Mouse (Mus musculus): Measurements from ENCODE around the gene Hsh2d.

The Hsh2d gene

DNA sequence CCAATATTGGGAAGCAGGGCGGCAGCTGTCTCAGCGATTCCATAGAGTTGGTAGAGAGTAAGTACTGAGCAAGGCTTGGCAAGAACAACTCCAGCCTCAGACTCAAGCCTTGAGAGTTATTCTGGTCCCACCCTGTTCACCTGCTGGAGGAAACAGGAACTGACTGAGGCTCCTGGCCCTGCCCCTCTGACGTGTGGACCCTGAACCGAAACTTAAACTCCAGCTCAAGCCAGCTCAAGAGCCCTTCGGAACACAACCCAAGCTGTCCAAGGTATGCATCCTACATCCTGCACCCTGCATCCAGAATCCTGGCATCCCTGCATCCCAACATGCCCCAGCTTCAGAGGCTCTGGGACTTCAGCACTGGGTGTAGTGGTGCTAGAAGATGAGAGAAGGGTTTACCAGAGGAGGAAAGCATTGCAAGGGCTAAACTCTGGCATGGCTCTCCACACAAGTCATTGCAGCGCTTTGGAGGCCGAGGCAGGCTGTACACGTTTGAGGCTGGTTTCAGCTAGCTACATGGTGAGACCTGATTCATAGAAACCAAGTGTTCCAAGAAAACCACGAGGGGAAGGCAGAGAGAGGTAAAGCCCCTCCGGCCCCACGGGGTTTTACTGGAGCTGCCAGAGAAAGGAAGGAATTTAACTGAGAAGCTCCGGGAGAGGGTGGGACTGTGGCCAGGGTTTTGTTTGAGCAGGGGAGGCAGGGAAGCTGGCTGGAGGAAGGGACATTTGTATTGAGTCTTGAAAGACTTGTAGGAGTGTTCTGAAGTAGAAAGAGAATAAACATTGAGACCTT, at the start of gene Hsh2d:
Hsh2d (plus strand) TSS at position 222 of the 798 bp plus-strand sequence.
- DNase-seq (ENCODE audit: low spot score in 2 of 2): no peak

GRCm38 (mm10) chr8:72143256-72143824, 46.1 kb upstream of the Hsh2d start:
- no peak for DNase-seq (ENCODE audit: low spot score in 2 of 2)

GRCm38 (mm10) chr8:72144345-72144975, 45.0 kb upstream of the Hsh2d start:
- no peak for DNase-seq (ENCODE audit: low spot score in 2 of 2)

GRCm38 (mm10) chr8:72145511-72145910, 43.9 kb upstream of the Hsh2d start:
- DNase-seq (ENCODE audit: low spot score in 2 of 2): no peak

GRCm38 (mm10) chr8:72146056-72146455, 43.4 kb upstream of the Hsh2d start:
- DNase-seq (ENCODE audit: low spot score in 2 of 2): no peak

DNA sequence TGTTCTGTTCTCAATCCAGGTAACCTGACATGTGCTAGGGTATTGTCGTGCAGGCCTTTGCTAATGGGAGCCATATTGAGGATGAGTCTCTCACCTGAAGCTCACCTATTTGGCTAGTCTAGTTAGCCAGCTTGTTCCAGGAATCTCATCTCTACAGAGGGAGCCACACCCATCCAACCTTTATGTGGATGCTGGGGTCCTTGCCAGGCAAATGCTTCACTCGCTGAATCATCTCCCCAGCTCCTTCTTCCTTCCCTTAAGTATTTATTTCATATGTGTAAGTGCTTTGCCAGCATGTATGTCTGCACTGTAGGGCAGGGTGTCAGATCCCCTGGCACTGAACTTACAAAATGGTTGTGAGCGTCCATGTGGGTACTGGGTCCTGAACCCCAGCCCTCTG, 42.9 kb upstream of the Hsh2d start:
- no peak for DNase-seq (ENCODE audit: low spot score in 2 of 2)

GRCm38 (mm10) chr8:72147266-72147665, 42.2 kb upstream of the Hsh2d start:
- no peak for DNase-seq (ENCODE audit: low spot score in 2 of 2)

GRCm38 (mm10) chr8:72149056-72149455, 40.4 kb upstream of the Hsh2d start:
- DNase-seq (ENCODE audit: low spot score in 2 of 2): no peak

GRCm38 (mm10) chr8:72151418-72152078, 37.9 kb upstream of the Hsh2d start:
- no peak for DNase-seq (ENCODE audit: low spot score in 2 of 2)

- DNase-seq (ENCODE audit: low spot score in 2 of 2): no peak
These were observed 36.1 kb upstream of the Hsh2d start for GRCm38 (mm10) chr8:72153382-72153781.

DNA sequence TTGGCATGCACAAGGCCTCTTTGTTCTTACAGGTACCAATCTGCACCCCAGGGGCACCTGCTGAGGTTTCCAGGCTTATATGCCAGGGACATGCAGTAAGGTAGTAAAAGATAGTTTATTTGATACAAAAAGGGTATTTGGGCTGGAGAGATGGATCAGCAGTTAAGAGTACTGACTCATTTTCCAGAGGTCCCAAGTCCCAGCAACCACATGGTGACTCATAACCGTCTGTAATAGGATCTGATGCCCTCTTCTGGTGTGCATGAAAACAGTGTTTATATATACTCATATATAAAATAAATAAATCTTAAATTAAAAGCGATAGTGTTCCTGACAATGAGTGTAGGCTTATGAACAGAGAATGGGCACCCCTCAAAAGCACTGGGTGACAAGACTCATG, 31.3 kb upstream of the Hsh2d start:
- DNase-seq (ENCODE audit: low spot score in 2 of 2): no peak

DNA sequence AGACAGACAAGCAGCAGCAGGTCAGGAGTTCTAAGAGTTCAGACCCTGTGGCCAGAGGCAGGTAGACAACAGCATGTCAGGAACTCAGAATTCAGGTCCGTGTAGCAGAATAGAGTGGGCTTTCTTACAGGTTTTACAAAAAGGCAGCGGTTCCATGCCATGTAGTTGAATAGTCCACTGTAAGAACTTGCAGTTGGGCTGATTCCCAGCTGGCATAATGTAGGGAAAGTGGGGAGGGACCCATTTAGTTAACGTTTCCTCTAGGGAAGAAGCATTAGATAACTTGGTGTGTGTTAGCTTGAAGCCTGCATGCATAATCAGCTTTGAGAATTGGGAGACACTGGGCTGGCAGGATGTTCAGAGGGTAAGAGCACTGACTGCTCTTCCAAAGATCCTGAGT, 30.7 kb upstream of the Hsh2d start:
- DNase-seq (ENCODE audit: low spot score in 2 of 2): no peak

DNA sequence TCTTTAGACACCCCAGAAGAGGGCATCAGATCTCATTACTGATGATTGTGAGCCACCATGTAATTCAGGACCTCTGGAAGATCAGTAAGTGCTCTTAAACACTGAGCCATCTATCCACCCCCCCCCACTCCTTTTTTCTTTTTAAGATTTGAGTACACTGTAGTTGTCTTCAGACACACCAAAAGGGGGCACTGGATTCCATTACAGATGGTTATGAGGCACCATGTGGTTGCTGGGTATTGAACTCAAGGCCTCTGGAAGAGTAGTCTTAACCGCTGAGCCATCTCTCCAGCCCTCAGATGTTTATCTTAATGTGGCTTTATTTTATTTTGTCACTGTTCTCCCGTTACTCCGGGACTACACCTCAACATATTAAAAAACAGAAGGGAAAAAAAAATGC, 29.4 kb upstream of the Hsh2d start:
- no peak for DNase-seq (ENCODE audit: low spot score in 2 of 2)

DNA sequence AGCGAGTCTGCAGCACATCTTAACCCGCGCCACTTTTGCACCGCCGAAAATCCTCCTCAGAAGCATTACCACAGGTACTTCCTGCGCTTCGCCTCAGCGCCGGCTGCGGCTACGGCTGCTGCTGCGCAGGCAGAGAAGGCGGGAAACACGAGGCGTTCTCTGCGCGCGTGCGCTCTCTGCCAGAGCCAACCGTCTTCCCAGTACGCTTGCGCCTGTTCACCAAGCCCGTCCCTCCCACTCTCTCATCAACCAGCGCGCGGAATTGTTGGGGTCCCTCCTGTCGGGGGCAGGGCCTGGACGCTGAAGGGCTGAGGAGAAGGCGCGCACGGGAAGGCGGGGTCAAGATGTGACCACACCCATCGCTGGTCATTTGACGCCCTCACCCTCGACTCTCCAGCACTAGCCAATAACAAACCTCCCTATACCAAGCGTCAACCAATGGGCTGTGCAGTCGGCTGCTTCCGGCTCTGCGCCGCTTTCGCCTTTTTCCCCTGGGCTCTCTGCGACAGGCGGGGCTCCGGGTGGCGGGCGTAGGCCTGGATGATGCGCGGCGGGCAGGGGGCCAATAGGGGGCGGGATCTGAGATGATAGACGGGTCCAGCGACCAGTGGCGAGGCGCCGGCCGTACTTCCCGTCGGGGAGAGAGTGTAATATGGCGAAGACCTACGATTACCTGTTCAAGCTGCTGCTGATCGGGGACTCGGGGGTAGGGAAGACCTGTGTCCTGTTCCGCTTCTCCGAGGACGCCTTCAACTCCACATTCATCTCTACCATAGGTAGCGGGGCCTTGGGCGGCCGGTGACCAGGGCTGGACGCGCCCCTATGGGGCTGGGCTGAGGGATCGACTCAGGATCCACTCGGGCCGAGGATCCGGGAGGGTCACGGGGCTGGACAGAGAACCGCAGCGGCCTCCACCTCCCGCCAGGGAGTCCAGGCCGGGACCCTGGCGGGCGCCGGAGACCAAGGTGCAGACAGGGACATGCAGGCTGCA, 28.4 kb upstream of the Hsh2d start, which contains the start of gene Rab8a:
Rab8a (plus strand) TSS at position 494 of the 991 bp plus-strand sequence.
- peak; percentile 99 to 100 for DNase-seq (ENCODE audit: low spot score in 2 of 2)

GRCm38 (mm10) chr8:72162821-72163220, 26.6 kb upstream of the Hsh2d start:
- no peak for DNase-seq (ENCODE audit: low spot score in 2 of 2)

- no peak for DNase-seq (ENCODE audit: low spot score in 2 of 2)
These were observed 20.3 kb upstream of the Hsh2d start for GRCm38 (mm10) chr8:72169098-72169668.

DNA sequence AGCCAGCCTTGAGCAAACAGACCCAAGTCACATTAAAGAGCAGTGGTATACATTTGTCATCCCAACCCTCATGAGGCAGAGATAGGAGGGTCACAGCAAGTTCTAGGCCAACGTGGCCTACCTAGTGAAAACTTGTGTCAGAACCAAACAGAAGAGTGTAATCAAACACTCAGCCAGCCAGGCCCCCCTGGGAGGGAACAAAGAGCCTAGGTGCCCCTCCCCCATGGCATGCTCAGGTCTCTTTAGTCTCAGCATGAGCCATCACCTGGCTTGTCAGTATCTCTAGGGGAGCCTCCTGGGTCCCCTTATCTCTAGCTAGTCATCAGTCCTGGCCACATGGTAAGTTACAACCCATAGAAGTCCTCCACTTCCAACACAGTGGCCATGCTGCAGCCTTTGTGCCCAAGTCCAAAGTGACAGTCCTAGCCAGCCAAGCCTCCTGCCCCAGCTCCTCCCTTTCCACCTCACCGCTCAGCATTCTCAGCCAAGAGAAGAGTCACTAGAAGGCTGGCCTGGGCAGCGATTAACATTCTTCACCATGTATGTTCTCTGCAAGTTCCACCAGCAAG, 19.7 kb upstream of the Hsh2d start:
- no peak for DNase-seq (ENCODE audit: low spot score in 2 of 2)

DNA sequence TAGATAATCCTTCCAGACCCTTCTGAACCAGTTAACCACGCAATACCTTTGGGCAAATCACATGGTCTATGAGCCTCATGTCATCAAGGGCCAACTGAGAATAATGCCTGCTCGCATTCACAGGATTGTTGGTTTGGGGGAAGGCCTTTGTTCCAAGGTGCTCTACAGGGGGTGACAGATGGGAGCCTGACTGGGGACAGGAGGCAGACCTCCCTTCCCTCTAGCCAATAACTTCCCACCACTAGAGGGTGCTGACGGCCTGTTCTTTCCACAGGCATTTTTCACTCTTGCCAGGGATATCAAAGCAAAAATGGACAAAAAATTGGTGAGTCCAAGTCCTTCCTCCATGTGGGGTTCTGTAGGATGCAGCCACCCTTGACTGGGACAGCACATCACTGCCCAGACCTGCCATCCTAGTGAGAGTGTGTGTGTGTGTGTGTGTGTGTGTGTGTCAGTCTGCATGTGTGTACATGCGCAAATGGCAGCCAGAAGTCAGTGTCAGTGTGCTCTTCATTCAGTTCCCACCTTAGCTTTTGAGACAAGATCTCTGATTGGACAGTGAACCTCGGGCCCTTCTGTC, 12.0 kb upstream of the Hsh2d start:
- DNase-seq (ENCODE audit: low spot score in 2 of 2): peak; percentile 83 to 85

- no peak for DNase-seq (ENCODE audit: low spot score in 2 of 2)
These were observed 5.8 kb upstream of the Hsh2d start for GRCm38 (mm10) chr8:72183554-72184202.

All from right cerebral cortex, adult 2 months (tissue).